Comparison of ENCODE assay signal across 8 mouse cellular contexts in the genomic region with DNA sequence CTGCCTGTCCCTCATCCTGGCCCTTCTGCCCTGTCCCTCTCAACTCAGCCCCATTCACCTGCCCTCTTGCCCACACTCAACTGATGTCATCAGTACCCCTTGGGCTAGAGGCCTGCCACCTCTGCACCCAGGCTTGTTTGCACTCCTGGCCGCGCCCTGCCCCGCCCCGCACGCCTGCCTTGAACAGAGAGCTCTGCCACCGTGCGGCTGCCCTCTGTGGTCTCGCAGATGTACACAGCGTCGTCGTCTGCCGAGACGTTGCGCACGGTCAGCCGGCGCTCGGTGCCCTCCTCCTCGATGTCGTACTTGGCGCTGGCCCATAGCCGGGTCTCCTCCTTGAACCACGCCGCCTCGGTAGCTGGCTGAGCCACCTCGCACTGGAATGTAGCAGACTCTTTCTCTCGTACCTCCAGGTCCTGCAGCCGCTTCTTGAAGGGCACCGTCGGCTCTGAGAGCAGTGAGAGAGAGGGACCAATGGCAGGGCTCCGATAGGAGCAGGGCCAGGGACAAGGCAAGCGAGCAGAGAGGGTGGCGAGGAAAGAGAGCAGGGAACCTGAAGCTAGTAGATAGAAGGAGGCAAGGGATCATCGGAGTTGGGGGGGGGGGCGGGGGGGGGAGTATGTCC. TPM values are rescaled to one million over a fixed set of nuclear protein-coding genes. Genes with fewer than 3 reads are reported as not detected.
DNase-seq lines count a peak whose midpoint lies in the region; ATAC-seq and TF ChIP-seq lines count a peak whose summit lies in the region.

No protein-coding gene starts in this region.

- 0 out of 2 replicates have a peak, but pooled peaks have one; percentile 11 for TF ChIP-seq CTCF in midbrain, postnatal 0 days (IDR thresholded peaks at IDR 0.05)

- H3K9ac ChIP-seq in kidney, embryonic 16.5 days (replicated peaks; ENCODE audit: low read length) = no peak overlapping the region
- H3K9ac ChIP-seq in forebrain, embryonic 11.5 days (ENCODE audit: low read length) = no peak overlapping the region
- H3K9ac ChIP-seq in midbrain, postnatal 0 days (replicated peaks; ENCODE audit: low read length, poor library complexity, severe bottlenecking) = no peak overlapping the region

- peak overlapping the region; percentile 17 for H3K4me3 ChIP-seq in kidney, embryonic 16.5 days (ENCODE audit: low read length)
- H3K4me3 ChIP-seq in forebrain, embryonic 11.5 days (ENCODE audit: low read depth, low read length) = no peak overlapping the region
- peak overlapping the region; percentile 10; the same call in 1 of the 2 replicates for H3K4me3 ChIP-seq in midbrain, postnatal 0 days (ENCODE audit: low read depth, low read length)

- H3K36me3 ChIP-seq in kidney, embryonic 16.5 days (ENCODE audit: insufficient read depth, low read length) = no peaks in the 10 kb centered on the region
- H3K36me3 ChIP-seq in forebrain, embryonic 11.5 days (ENCODE audit: control insufficient read depth, insufficient read depth, low read length) = no peaks in the 10 kb centered on the region
- no peaks in the 10 kb centered on the region for H3K36me3 ChIP-seq in midbrain, postnatal 0 days (ENCODE audit: insufficient read depth, low read length)

- H3K4me1 ChIP-seq in kidney, embryonic 16.5 days (ENCODE audit: insufficient read depth, low read length) = peaks cover 12% of the 10 kb centered on the region
- H3K4me1 ChIP-seq in forebrain, embryonic 11.5 days (replicated peaks; ENCODE audit: control insufficient read depth, insufficient read depth, low read length) = peaks cover 2% of the 10 kb centered on the region; the same call in 1 of the 2 replicates
- H3K4me1 ChIP-seq in midbrain, postnatal 0 days (ENCODE audit: insufficient read depth, low read length) = 0 out of 2 replicates have a peak, but pooled peaks cover 3% of the 10 kb centered on the region

- peak overlapping the region; percentile 48 for H3K4me2 ChIP-seq in kidney, embryonic 16.5 days (replicated peaks; ENCODE audit: low read depth, low read length)
- 0 out of 2 replicates have a peak overlapping the region, but pooled peaks have one; percentile 20 for H3K4me2 ChIP-seq in forebrain, embryonic 11.5 days (ENCODE audit: low read depth, low read length, severe bottlenecking)
- peak overlapping the region; percentile 24; the same call in 1 of the 2 replicates for H3K4me2 ChIP-seq in midbrain, postnatal 0 days (ENCODE audit: low read depth, low read length, poor library complexity, severe bottlenecking)

- 6% methylated on average over 34 of the region's 35 CpGs for WGBS in kidney, embryonic 16.5 days
- WGBS in forebrain, embryonic 11.5 days = 7% methylated on average over 35 of the region's 35 CpGs
- 10% methylated on average over 34 of the region's 35 CpGs for WGBS in midbrain, postnatal 0 days

- peaks cover 50% of the 10 kb centered on the region for H3K27me3 ChIP-seq in kidney, embryonic 16.5 days (ENCODE audit: insufficient read depth, low read length)
- H3K27me3 ChIP-seq in forebrain, embryonic 11.5 days (ENCODE audit: control insufficient read depth, insufficient read depth, low read length) = peaks cover 42% of the 10 kb centered on the region
- peaks cover 53% of the 10 kb centered on the region for H3K27me3 ChIP-seq in midbrain, postnatal 0 days (ENCODE audit: insufficient read depth, low read length)

- H3K27ac ChIP-seq in kidney, embryonic 16.5 days (ENCODE audit: low read length) = no peak overlapping the region
- no peak overlapping the region for H3K27ac ChIP-seq in forebrain, embryonic 11.5 days (ENCODE audit: low read depth, low read length)
- no peak overlapping the region for H3K27ac ChIP-seq in midbrain, postnatal 0 days (ENCODE audit: low read depth, low read length)

- H3K9me3 ChIP-seq in kidney, embryonic 16.5 days (ENCODE audit: low read length) = no peaks in the 10 kb centered on the region
- no peaks in the 10 kb centered on the region for H3K9me3 ChIP-seq in forebrain, embryonic 11.5 days (ENCODE audit: control insufficient read depth, low read length)
- no peaks in the 10 kb centered on the region for H3K9me3 ChIP-seq in midbrain, postnatal 0 days (ENCODE audit: low read length)

- no peak for DNase-seq in kidney, postnatal 25 days
- DNase-seq in forebrain, embryonic 11.5 days (ENCODE audit: low spot score) = no peak
- DNase-seq in kidney, postnatal 4 days = peak; percentile 28 to 51
- no peak for DNase-seq in midbrain, postnatal 0 days (ENCODE audit: low spot score)
- no peak for DNase-seq in thymus, postnatal 36 days
- no peak for DNase-seq in cerebellum, adult 11-12 months
- no peak for DNase-seq in thymus, adult 18-20 months

- ATAC-seq in kidney, embryonic 16.5 days (ENCODE audit: low FRiP score, low TSS enrichment) = no peak; the same call in 1 of the 2 replicates
- no peak for ATAC-seq in forebrain, embryonic 11.5 days (replicated peaks; ENCODE audit: low FRiP score)
- 0 out of 2 replicates have a peak, but pooled peaks have one; percentile 42 for ATAC-seq in midbrain, postnatal 0 days (ENCODE audit: low FRiP score)

RNA-seq across cellular contexts. Expression of a gene that starts 1.7 kb away (rescaled TPM):
- 0.50 and 0.51 TPM in 2 replicates for polyA plus RNA-seq in kidney, embryonic 16.5 days (2015; fragmentation: Nextera tagmentation; extraction: Ambion mirVana)
- polyA plus RNA-seq in forebrain, embryonic 11.5 days (2014; fragmentation: Nextera tagmentation; extraction: Ambion mirVana) = 0.04 and 0.07 TPM in 2 replicates
- total RNA-seq in midbrain, postnatal 0 days (2014; rRNA removed) = 2.1 and 4.0 TPM in 2 replicates
- 0.38 and 0.39 TPM in 2 replicates for polyA plus RNA-seq in midbrain, postnatal 0 days (2015; fragmentation: Nextera tagmentation; extraction: Ambion mirVana)

RNA-seq across cellular contexts. Expression of a gene that starts 29.1 kb away (rescaled TPM):
- polyA plus RNA-seq in kidney, embryonic 16.5 days (2015; fragmentation: Nextera tagmentation; extraction: Ambion mirVana) = 6.9 and 8.5 TPM in 2 replicates
- 2.4 and 3.2 TPM in 2 replicates for polyA plus RNA-seq in forebrain, embryonic 11.5 days (2014; fragmentation: Nextera tagmentation; extraction: Ambion mirVana)
- 8.1 and 14.3 TPM in 2 replicates for total RNA-seq in midbrain, postnatal 0 days (2014; rRNA removed)
- polyA plus RNA-seq in midbrain, postnatal 0 days (2015; fragmentation: Nextera tagmentation; extraction: Ambion mirVana) = 9.2 and 10.4 TPM in 2 replicates

RNA-seq across cellular contexts. Expression of a gene that starts 48.5 kb away (rescaled TPM):
- polyA plus RNA-seq in kidney, embryonic 16.5 days (2015; fragmentation: Nextera tagmentation; extraction: Ambion mirVana) = 0.36 and 0.67 TPM in 2 replicates
- 0.08 TPM in 1 of 2 replicates, not detected in the other for polyA plus RNA-seq in forebrain, embryonic 11.5 days (2014; fragmentation: Nextera tagmentation; extraction: Ambion mirVana)
- 0.38 and 0.99 TPM in 2 replicates for total RNA-seq in midbrain, postnatal 0 days (2014; rRNA removed)
- 0.27 and 0.44 TPM in 2 replicates for polyA plus RNA-seq in midbrain, postnatal 0 days (2015; fragmentation: Nextera tagmentation; extraction: Ambion mirVana)

RNA-seq across cellular contexts. Expression of a gene that starts 57.5 kb away (rescaled TPM):
- polyA plus RNA-seq in kidney, embryonic 16.5 days (2015; fragmentation: Nextera tagmentation; extraction: Ambion mirVana) = 134 and 141 TPM in 2 replicates
- polyA plus RNA-seq in forebrain, embryonic 11.5 days (2014; fragmentation: Nextera tagmentation; extraction: Ambion mirVana) = 90.3 and 95.7 TPM in 2 replicates
- 125 and 141 TPM in 2 replicates for total RNA-seq in midbrain, postnatal 0 days (2014; rRNA removed)
- 289 and 314 TPM in 2 replicates for polyA plus RNA-seq in midbrain, postnatal 0 days (2015; fragmentation: Nextera tagmentation; extraction: Ambion mirVana)

Comparison
In these comparisons a context has a peak if more than half of its experiments do, and no peak if none do; other contexts are left out.
1. DNase-seq: peak in kidney, postnatal 4 days (2 of 2); none in kidney, postnatal 25 days (0 of 2), forebrain, embryonic 11.5 days (single experiment), midbrain, postnatal 0 days (single experiment), thymus, postnatal 36 days (0 of 2), cerebellum, adult 11-12 months (single experiment) and thymus, adult 18-20 months (0 of 2).
2. Peak in every context shown above with its lines, with median percentiles within 50 percentile points of each other: H3K4me2 ChIP-seq.